Mouse (Mus musculus) cerebellum, adult 2 months (tissue): ENCODE measurements at regions not wholly inside any gene's neighbourhood (a gene's known extent, or its start where the extent isn't known, plus 50 kb on each side); places are given as distances from the start of the nearest gene placed in this dataset.
"Not testable (repeated sequence)": the region's sequence is repeated elsewhere in the genome, so short reads cannot be mapped to it uniquely, and the experiment has no call there.

ENCODE experiments used
- DNase-seq, 2 experiments: peaks; one replicate each; pipeline ENCODE4 v3.0.0; 2021
- H3K27ac ChIP-seq: fragments of 200-500 bp; 2 replicates; pipeline ENCODE4 v1.5.1; 2012; ENCODE audit warnings: low read length, control low read depth, inconsistent platforms; ENCODE audit not compliant: insufficient read depth
- H3K27me3 ChIP-seq: fragments of 200-500 bp; 2 replicates; pipeline ENCODE4 v1.6.1; 2012; ENCODE audit warnings: inconsistent platforms, mild to moderate bottlenecking, low read length, moderate library complexity; ENCODE audit not compliant: control insufficient read depth, insufficient read depth
- H3K4me1 ChIP-seq: fragments of 200-500 bp; 2 replicates; pipeline ENCODE4 v1.6.1; 2011; ENCODE audit warnings: low read length; ENCODE audit not compliant: control insufficient read depth, insufficient read depth
- H3K4me3 ChIP-seq: fragments of 200-500 bp; replicated peaks from 2 replicates; pipeline ENCODE3; 2011; ENCODE audit warnings: mild to moderate bottlenecking, low read depth, low read length, control low read depth; ENCODE audit not compliant: insufficient read depth
- CTCF ChIP-seq: fragments of 200-500 bp; IDR thresholded peaks from 2 replicates; pipeline ENCODE4 v1.5.1; 2011; ENCODE audit warnings: low read depth, mild to moderate bottlenecking, control low read depth, low read length, moderate library complexity, borderline replicate concordance; ENCODE audit not compliant: insufficient read depth
- POLR2A ChIP-seq: fragments of 200-500 bp; IDR thresholded peaks from 2 replicates; pipeline ENCODE4 v1.6.1; 2011; ENCODE audit warnings: low read length, control low read depth, borderline replicate concordance; ENCODE audit not compliant: insufficient read depth
- WGBS: fragments of 180-500 bp; shearing (Covaris S2); methylation state at CpG from one replicate; pipeline ENCODE4 v1.1.7; 2018; 5-methylcytosine and 5-hydroxymethylcytosine counted together

DNA sequence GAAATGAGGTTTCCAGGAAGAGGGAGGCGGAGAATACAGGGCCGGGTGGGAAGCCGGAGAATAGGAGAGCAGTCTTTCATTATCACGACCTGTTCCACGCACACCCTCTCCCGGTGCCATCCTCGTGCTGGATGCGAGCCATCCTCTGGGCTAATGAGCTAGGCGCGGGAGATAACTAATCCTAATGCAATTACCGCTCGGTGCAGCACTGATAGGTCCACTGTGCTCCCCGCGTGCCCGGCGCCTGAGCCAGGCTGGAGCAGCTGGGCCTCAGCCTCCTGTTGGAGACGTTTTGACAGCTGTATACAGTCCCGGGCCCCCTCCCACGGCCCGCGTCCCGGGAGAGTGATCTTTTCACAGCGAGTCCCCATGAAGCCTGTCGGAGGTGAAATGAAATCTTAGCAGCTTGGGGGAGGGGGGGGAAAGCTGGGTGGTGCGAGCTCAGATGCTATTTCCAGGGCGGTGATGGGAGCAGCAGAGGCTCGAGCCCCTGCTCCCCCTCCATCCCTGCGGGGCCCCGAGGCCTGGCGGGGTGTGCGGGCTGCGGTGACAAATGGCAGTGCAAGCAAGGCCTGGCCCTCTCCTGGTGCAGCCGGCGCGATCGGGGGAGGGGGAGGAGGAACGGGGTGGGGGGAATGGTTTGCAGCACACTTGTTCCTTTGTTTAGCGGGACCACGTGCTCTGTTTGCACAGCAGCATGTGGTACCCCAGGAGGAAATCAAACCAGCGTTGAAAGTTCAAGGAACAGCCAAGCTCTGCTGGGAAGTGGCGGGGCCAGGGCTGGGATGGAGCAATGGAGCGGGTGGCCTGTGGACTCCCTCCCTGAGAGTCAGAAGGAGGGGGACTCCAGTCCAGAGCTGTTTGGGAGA is 233.6 kb downstream of the Sorl1 start:
- Histone ChIP-seq H3K27ac (no peak overlapping the region), H3K27me3 (no peaks in the 10 kb centered on the region; the same call in 1 of the 2 replicates), H3K4me3 (peak overlapping the region; percentile 24), H3K4me1 (no peaks in the 10 kb centered on the region)
- 2% methylated on average over 41 of the region's 42 CpGs for WGBS
- TF ChIP-seq POLR2A, result no peak
- TF ChIP-seq CTCF, result no peak
- DNase-seq, result peak; percentile 36 to 44

DNA sequence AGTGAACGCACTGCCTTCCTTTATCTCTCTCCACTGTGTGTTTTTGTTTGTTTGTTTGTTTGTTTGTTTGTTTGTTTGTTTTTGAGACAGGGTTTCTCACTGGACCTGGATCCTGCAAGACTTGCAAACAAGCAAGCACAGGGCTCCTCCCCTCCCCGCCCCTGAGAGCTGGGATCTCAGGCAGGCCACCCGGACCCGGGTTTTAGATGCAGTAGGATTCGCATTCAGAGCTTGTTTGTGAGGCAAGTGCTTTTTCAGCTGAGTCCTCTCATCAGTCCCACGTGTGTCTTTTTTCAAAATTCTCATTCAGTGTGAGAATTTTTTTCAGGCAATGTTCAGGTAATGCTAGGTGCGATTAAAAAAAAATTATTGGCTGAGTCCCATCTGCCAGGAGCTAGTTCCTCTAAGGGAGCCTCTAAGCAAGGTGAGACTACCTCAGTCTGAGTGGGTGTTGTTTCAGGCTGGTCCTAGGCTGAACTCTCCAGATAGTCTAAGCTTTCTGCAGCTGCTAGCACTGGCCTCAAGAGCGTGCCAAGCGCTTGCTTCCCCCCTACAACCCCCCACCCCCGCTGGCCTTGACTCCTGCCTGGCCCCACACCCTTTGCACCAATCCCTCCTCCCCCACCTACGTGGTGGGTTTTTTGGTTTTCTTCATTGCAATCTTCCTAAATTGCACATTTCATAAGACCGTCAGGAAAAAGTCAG is 234.4 kb downstream of the Sorl1 start:
- Histone ChIP-seq H3K4me3 (no peak overlapping the region), H3K4me1 (no peaks in the 10 kb centered on the region), H3K27ac (no peak overlapping the region), H3K27me3 (no peaks in the 10 kb centered on the region; the same call in 1 of the 2 replicates)
- DNase-seq, result no peak
- no peak for TF ChIP-seq CTCF
- no peak for TF ChIP-seq POLR2A
- 35% methylated on average over 12 of the region's 12 CpGs for WGBS

DNA sequence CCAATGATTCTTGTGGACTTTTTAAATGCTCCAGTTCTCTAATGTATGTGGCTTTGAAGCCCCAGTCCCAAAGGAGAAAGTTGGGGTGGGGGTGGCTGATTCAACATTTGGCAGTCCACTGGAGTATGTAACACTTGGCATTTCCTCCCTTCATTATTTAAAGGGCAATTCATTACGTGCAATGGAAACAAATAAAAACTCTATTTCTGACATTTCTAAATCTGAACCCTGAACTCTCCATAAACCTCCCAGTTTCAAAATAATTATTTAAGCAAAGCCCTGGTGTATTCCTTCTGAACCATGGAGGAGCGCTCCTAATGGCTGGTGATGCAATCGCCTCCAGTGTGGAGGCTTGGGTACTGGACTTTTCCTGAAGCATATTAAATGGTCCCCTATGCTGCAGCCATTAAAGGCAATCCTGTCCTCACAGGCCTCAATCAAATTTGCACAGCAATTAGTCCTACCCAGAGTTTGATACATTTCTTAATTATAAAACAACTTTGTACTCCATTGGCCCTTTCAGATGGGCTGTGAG is 235.4 kb downstream of the Sorl1 start:
- DNase-seq, result no peak
- Histone ChIP-seq H3K4me3 (no peak overlapping the region), H3K27me3 (no peaks in the 10 kb centered on the region; the same call in 1 of the 2 replicates), H3K27ac (no peak overlapping the region), H3K4me1 (no peaks in the 10 kb centered on the region)
- TF ChIP-seq CTCF (no peak), POLR2A (no peak)
- WGBS, result 90% methylated on average over 3 of the region's 3 CpGs

DNA sequence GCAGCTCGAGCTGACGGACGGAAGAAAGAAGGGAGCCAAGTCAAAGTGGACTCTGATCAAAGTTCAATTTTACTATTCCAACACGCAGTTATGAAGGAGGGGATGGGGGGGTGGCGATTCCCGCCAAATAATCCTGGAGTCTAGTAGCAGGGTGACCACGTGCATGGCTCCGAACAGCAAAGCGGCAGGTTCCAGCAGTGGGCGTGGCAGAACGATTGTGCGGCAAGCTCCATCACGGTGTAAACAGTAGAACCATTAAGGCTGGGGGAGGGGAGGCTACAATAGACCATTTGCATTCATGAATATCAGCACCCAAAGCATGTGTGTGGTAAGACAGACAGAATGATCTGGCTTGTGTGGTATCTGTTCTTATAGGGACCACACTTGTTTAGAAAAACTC is 237.6 kb downstream of the Sorl1 start:
- not testable (repeated sequence) for H3K4me1 ChIP-seq, H3K27me3 ChIP-seq, DNase-seq, H3K27ac ChIP-seq, H3K4me3 ChIP-seq
- 84% methylated on average over 13 of the region's 13 CpGs for WGBS

DNA sequence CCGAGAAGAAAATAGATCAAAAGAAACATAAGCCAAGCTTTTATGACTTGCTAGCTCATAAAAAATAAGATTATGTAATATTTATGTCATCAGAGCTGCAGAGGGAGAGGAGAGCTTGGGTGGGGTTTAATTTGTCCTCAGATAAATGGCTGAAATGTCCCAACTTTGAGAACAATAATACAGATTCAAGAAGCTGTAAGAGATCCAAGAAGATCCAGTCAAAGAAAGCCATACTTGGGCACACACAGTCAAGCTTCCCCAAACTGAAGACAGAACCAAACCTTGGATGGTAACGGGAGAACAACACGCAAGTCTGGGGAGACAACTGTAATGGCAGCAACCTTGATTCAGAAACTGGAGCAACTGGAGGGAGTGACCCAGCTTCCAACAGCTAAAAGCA is 243.6 kb downstream of the Sorl1 start:
- TF ChIP-seq POLR2A (no peak), CTCF (no peak)
- H3K4me1 ChIP-seq, result no peaks in the 10 kb centered on the region
- no peak overlapping the region for H3K4me3 ChIP-seq
- no peaks in the 10 kb centered on the region for H3K27me3 ChIP-seq
- H3K27ac ChIP-seq, result no peak overlapping the region
- WGBS, result 94% methylated on average over 3 of the region's 3 CpGs
- DNase-seq, result no peak

DNA sequence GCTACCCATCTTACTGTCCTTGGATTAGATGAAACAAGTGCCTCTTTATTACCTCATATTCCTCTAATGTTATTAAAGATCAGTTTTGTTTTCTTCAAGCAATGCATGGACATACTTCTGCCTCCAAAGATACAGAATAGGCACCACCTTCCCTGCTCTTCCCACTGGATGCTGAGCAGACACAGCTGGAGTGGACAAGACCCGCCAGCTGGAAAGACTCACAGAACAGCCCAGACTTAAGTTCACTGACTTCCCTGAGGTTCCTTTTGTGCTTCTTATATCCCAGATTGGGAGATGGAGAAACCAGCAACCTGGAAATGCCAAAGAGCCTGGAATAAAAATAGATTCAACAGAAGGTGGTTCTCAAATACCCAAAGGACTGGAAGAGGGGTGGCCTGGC is 245.0 kb downstream of the Sorl1 start:
- Histone ChIP-seq H3K4me1 (no peaks in the 10 kb centered on the region), H3K27me3 (no peaks in the 10 kb centered on the region), H3K27ac (no peak overlapping the region), H3K4me3 (no peak overlapping the region)
- TF ChIP-seq CTCF, result no peak
- TF ChIP-seq POLR2A, result no peak
- WGBS, result 73% methylated on average over 1 of the region's 1 CpGs
- DNase-seq, result no peak

DNA sequence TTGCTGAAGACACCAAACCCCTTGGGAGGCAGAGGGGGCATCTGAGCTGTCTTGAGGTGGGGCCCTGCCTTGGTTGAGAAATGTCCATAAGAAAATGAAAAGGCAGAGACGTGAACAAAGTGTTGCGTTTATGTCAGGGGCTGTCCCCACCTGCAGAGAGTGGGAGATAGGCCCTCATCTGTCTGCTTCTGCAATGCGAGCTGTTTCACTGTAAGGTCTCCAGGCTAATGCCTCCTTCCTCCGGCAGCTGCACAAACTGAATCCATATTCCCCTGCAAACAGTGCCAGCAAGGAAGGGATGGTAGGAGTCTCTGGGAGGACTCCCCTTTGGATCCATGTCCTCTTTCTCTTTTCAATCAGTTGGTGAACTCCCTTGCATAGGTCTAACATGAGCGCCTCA is 263.0 kb downstream of the Sorl1 start:
- 39% methylated on average over 5 of the region's 5 CpGs for WGBS
- no peak for DNase-seq
- H3K27ac ChIP-seq, result no peak overlapping the region
- no peaks in the 10 kb centered on the region for H3K4me1 ChIP-seq
- H3K27me3 ChIP-seq, result no peaks in the 10 kb centered on the region; the same call in 1 of the 2 replicates
- TF ChIP-seq CTCF, result no peak
- TF ChIP-seq POLR2A, result no peak
- no peak overlapping the region for H3K4me3 ChIP-seq
